Mouse (Mus musculus): Measurements from ENCODE around the gene Rnf214. TPM values are rescaled to one million over a fixed set of nuclear protein-coding genes. Genes with fewer than 3 reads are reported as not detected.

Rnf214 gene
- total RNA-seq, 2 experiments from 2014 or later: 20.3 to 26.5 TPM

GRCm38 (mm10) chr9:45936883-45937282 is 30.2 kb upstream of the Rnf214 start:
- ATAC-seq (replicated peaks; ENCODE audit: poor library complexity): peak; percentile 86

- no peak for ATAC-seq (replicated peaks; ENCODE audit: poor library complexity)
These were observed 29.0 kb upstream of the Rnf214 start, which contains the start of gene Tagln for GRCm38 (mm10) chr9:45935628-45936210. TSS of gene Tagln (minus strand) at chr9:45936058.

DNA sequence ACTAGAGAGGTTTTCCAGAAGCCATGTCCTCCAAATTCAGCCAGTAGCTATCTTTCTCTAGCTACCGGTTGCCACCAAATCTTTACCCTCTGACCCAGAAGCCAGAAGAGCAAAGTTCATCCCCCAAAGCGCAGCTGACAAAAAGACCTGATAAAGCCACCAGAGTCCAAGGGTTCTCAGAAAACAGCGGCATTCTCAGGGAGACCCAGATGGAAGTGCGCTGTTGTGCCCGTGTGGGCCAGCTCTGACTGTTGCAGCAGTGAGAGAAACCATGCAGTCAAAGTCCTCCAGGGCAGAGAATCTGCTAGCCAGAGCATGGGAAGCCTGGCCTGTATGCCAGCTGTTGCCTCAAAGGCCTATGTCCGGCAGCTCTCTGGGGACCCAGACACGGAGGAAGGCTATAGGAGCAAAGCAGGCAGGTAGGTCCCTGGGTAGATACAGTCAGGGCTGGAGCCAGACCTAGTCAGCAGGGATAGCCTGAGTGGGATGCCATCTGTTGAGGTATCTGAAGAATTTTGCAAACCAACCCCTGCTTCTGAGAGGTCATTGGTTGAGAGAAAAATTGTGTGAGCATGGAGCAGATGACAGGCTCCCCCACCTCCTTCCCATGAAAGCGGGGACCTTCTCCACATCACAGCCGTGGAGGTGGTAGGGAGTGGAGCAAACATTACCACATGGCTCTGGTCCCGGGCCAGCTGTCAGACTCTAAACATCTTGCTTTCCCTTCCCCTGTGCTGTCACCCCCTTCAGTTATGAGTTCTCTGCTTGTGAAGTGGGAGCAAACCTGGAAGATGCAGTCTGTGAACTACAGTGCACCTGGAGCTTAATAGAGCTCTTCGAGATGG is 26.1 kb upstream of the Rnf214 start:
- ATAC-seq (replicated peaks; ENCODE audit: poor library complexity): no peak

DNA sequence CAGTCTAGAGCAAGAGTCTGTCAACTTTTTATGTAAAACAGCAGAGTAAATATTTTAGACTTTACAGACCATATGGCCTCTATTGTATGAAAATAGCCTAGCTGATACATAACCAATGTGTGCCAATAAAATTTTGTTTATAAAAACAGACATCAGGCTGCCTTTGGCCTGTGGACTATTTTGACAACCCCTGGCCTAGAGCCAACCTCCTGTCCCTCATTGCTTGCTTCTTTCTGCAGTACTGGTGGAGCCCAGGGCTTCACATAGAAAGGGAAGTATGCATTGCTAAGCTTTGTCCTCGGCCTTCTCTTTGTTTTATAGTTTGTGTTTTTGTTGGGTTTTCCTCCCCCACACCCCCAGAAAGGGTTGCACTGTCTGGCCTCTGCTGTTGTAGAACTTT is 25.2 kb upstream of the Rnf214 start:
- no peak for ATAC-seq (replicated peaks; ENCODE audit: poor library complexity)

GRCm38 (mm10) chr9:45929285-45929684 is 22.6 kb upstream of the Rnf214 start:
- ATAC-seq (replicated peaks; ENCODE audit: poor library complexity): no peak

- ATAC-seq (replicated peaks; ENCODE audit: poor library complexity): no peak
These were observed 13.2 kb upstream of the Rnf214 start for GRCm38 (mm10) chr9:45919895-45920294.

GRCm38 (mm10) chr9:45917041-45917934 is 10.6 kb upstream of the Rnf214 start:
- ATAC-seq (replicated peaks; ENCODE audit: poor library complexity): no peak

- no peak for ATAC-seq (replicated peaks; ENCODE audit: poor library complexity)
These were observed 8.9 kb upstream of the Rnf214 start for GRCm38 (mm10) chr9:45915659-45916058.

DNA sequence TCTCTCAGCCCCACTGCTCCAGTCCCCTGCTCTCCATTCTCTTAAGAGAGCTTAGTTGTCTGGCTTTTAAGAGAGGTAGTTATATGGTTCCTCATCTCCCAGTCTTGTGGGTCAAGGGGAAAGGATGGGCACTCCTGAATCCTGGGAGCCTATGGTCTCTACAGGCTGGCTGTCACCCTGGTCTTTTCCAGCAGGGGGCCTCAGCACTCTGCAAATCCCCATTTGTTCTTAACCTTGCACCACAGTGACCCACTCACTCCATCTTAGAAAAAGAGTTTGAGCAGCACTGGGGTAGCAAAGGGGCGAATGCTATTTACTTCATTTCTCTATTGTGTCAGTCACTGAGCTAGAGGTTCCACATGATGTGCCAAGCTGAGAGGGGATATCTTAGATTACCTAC is 5.0 kb upstream of the Rnf214 start:
- peak; percentile 78 for ATAC-seq (replicated peaks; ENCODE audit: poor library complexity)

DNA sequence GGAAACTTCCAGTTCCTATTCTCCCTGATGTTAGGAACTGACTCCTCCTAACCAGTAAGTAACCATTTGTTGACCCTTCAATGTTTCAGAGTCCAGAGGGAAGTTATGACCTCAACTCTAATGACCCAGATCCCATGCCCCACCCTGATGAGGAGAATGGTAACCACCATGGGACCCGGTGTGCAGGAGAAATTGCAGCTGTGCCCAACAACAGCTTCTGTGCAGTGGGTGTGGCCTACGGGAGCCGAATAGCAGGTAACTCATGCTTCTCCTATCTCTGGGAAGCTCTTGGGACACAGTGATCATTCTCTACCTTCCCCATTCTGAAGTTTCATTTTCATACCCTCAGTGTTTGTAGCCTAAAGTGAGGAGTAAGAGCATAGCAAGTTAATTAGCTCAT is 4.3 kb upstream of the Rnf214 start:
- no peak for ATAC-seq (replicated peaks; ENCODE audit: poor library complexity)

DNA sequence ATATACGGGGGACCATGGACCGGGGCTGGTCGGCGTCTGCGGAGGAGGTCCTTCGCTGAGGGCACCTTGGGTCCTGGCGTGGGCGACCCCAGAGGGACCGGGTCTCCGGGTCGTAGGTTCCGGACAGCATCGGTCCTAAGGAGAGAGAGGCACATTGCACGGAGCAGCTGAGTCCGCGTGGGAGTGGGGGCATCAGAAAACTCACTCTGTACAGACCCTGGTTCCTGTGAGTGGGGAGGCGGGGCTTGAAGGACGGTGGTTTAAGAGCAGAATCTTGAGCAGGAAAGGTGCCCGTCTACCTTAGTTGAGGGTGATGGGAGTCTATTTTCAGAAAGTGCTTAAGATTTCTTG is 342 bp upstream of the Rnf214 start:
- 0 out of 2 replicates have a peak, but pooled peaks have one; percentile 19 for ATAC-seq (replicated peaks; ENCODE audit: poor library complexity)

GRCm38 (mm10) chr9:45905811-45906237 is 887 bp downstream of the Rnf214 start:
- ATAC-seq (replicated peaks; ENCODE audit: poor library complexity): no peak

DNA sequence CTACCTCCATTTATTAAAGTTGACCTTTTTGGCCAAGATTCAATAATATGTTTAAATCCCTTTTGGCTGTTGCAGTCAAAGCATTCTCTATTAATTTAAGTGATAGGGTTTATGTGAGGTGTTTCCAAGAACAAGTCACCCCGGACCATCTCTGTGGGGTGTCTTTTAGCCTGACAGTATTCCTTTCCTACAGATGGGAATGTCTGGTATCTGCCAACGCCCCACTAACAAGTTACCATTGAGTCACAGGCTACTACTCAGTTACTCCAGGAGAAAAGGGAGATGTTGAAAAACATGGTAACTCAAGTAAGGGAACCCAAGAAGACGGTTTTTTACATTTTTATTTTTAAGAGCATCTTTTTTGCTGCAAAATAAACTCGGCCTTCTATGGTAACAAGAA is 1.5 kb downstream of the Rnf214 start:
- no peak for ATAC-seq (replicated peaks; ENCODE audit: poor library complexity)

DNA sequence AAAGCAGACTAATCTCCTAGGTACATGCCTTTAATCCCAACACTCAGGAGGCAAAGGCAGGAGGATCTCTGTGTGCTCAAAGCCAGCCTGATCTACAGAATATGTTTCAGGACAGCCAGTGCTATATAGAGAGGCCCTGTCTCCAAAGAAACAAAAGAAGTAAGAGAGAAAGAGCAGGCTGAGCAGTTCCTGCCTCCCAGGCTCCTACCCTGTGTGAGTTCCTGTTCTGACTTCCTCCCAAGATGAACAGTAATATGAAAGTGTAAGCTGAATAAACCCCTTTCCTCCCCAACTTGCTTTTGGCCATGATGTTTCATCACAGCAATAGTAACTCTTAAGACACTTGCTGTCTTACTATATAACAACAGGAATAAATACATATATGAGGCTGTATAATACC is 13.0 kb downstream of the Rnf214 start:
- ATAC-seq (replicated peaks; ENCODE audit: poor library complexity): peak; percentile 44; the same call in 1 of the 2 replicates

DNA sequence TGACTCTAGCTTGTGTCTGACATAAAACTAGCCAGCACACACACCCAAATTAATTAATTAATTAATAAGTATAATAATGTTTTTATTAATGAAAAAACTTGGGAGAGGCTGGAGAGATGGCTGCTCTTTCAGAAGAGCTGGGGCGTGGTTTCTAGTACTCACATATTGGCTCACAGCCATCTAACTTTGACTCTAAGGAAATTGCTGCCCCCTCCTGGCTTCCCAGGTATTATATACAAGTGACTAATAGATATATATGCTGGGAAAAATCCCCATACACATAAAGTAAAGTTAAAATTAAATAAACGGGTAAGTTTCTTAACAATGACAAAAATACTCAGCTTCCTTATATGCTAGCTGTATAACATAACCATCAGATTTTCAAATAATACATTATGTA is 28.8 kb downstream of the Rnf214 start:
- peak; percentile 61 for ATAC-seq (replicated peaks; ENCODE audit: poor library complexity)

- ATAC-seq (replicated peaks; ENCODE audit: poor library complexity): no peak
These were observed 36.4 kb downstream of the Rnf214 start for GRCm38 (mm10) chr9:45870265-45870664.

DNA sequence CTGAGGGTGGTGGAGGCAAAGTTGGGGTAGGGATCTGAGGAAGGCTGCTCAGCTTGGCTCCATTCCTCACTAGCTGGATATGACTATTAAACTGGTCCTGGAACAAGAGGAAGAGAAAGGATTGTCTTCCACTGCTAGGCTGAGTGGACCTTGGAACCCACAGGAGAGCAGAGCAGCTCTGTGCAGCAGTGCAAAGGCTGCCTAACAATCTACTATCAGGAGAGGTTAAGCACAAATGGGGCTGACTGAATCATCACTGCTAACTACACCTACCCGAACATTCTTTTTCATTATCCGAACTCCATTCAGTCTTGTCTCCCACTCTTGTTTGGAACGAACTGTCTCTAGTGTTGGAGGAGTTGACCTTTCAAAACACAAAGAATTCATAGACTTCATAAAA is 37.5 kb downstream of the Rnf214 start:
- ATAC-seq (replicated peaks; ENCODE audit: poor library complexity): no peak

DNA sequence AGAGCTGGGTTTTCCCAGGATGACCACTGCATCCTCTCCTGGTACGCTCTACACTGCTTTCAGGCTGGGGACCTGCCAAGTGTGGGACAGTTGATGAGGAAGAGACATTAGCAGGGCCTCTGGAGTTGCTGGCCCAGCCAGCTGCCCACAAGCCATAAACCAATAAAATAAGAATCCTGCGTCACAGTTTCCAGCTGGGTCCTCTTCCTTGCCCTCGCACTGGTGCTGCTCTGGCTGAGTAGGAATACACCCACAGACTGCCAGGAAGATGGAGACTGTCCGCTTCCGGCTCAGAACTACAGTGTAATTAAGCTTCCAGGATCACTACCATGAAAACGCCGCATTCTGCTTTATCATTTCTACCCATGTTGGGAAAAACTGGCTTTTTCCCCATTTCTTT is 44.9 kb downstream of the Rnf214 start:
- no peak for ATAC-seq (replicated peaks; ENCODE audit: poor library complexity)

DNA sequence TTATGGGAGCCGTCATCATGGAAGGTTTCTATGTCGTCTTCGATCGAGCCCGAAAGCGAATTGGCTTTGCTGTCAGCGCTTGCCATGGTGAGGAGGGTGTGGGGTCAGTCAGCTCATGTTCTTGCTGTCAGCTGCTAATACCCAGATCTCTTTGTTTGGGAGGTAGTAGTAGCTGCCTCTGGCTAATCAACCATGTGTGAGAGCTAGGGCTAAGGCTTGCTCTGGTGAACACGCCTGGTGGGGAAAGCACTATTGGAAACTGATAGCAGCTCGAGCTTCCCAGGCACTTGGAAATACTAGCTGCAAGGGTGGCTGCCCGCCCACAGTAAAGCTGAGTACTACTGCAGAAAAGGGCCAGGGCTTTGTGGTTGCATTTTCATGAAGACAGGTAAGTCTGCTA is 47.3 kb downstream of the Rnf214 start:
- ATAC-seq (replicated peaks; ENCODE audit: poor library complexity): no peak

- ATAC-seq (replicated peaks; ENCODE audit: poor library complexity): no peak
These were observed 52.6 kb downstream of the Rnf214 start for GRCm38 (mm10) chr9:45854136-45854535.

GRCm38 (mm10) chr9:45853695-45854094 is 53.0 kb downstream of the Rnf214 start:
- ATAC-seq (replicated peaks; ENCODE audit: poor library complexity): peak; percentile 85
